Mouse (Mus musculus): ENCODE data around the gene Fto.

The Fto gene

DNA sequence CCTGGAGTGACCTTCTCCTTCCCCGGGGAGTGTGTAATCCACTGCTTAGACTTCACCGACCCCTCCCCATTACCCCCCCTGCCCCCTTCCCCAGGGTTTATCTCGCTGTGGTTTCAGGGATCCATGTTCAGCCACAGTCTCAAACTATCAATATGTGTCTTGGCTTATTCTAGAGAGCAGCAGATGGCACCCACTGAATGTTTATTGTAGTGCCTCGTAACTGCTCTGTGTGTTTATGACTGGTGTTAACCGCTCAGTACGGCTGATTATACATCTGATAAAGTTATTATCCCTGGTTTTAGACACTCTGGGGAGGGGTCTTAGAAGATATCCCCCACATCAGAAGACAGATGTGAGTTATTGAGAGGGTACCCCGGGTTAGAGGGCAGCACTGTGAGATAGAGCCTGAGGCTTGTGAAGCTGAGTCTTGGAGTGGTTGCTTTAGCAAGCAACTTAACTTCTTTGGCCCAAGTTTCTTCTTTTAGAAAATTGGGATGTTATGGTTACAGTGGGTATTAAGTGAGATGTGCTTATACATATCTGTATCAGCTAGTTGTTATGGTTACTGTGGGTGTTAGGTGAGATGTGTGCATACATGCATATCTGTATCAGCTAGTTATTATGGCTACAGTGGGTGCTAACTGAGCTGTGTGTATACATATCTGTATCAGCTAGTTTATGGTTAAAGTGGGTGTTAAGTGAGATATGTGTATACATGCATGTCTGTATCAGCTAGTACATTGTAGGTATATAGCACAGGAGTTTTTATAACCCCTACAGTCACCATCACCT is 5.8 kb downstream of the Fto start:
- in situ Hi-C loops (cut with MboI; ENCODE audit: unreplicated experiment in 2 of 2), result loop anchor here (10.0 to 25.0 kb wide), 3 partner anchors 507 to 1043 kb away; partner anchors contain the start of genes Irx5 (in 2 of the 2) and Gm19935 (in 1 of the 2)

DNA sequence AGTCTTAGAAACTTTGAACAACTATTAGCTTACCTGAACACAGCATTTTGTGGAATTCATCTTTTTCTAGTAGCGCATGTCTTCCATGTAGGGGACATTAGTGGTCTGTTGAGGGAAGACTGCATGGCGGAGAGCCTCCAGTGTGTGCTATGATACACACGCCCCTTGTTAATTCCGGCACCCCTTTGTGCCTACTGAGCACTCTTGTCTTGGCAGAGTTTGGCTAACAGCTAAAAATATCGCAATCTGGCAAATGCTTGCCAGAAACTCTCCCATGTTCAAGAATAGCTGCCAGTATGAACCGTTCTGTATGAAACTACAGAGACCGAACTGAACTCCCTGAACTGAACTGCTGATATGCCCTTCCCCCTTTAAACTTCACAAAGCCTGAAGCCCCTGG is 10.2 kb downstream of the Fto start:
- in situ Hi-C loops (cut with MboI; ENCODE audit: unreplicated experiment in 2 of 2), result loop anchor here in 1 of 2 experiments (25.0 kb wide), 2 partner anchors 511 to 1039 kb away; partner anchors contain the start of genes Gm19935 and Irx5

DNA sequence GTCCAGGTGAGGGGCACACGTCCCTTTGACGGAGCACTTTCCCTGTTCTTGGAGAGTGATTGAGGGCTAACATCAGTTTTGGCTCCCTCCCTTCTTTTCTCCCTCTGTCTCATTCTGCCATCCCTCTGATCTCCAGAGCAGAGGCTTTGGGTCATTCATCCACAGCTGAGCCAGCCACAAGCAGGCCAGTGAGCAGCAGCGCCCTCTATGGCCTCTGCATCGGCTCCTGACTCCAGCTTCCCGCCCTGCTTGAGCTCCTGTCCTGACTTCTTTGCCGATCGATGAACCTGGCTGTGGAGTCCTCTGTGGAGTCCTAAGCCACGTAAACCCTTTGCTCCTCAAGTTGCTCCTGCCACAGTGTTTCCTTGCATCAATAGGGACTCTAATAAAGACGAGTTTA is 10.9 kb downstream of the Fto start:
- in situ Hi-C loops (cut with MboI; ENCODE audit: unreplicated experiment in 2 of 2), result loop anchor here in 1 of 2 experiments (25.0 kb wide), 2 partner anchors 512 to 1038 kb away; partner anchors contain the start of genes Gm19935 and Irx5

DNA sequence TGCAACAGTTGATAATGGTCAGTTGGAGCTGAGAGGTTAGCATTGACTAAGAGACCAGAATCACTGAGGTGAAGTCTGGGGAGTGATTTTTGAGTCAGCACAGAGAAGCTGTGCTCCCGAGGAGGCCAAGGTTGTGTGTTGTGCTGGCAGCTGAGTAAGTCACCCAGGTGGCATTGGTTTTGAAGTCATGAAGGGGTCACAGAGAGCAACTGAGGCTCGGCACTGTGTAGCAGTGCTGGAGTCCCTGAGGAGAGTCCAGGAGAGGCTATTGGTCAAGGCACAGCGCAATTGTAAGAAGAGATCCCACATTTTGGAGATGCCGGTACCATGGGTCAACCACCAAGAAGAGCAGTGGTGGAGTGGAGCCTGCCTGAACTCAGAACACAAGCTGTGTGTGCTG is 11.6 kb downstream of the Fto start:
- in situ Hi-C loops (cut with MboI; ENCODE audit: unreplicated experiment in 2 of 2), result loop anchor here in 1 of 2 experiments (25.0 kb wide), 2 partner anchors 513 to 1037 kb away; partner anchors contain the start of genes Gm19935 and Irx5

DNA sequence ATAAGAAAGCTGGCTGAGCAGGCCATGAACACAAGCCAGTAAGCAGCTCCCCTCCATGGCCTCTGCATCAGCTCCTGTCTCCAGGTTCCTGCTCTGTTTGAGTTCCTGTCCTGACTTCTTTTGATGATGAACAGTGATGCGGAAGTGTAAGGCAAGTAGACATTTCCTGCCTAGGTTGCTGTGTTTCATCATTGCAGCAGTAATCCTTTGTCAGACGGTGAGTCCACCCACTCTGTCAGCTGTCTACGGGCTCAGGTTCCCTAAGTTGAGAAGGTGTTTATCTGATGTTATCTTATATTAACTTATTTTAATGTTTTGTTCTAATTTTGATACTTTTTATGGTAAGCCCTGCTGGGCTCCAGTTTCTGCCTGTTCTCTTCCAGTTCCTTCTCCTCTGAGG is 12.7 kb downstream of the Fto start:
- in situ Hi-C loops (cut with MboI; ENCODE audit: unreplicated experiment in 2 of 2), result no loop called here

DNA sequence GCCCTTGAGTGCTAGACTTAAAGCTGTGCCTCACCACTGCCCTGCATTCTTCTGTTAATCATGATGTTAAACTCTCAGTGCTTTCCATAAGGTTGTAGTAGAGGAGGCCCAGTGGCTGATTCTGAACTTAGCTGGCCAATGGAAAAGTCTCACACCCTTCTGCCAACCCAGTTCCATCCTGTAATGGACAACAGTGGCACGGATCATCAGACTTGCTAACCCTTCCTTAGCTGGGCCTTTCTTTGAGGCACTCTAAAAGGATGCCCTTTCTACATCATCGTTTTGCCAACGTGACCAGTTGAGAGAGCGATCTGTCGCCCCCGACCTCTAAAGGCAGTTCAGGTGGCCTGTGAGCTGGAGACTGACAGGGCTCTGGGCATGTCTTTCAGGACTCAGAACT is 13.6 kb downstream of the Fto start:
- in situ Hi-C loops (cut with MboI; ENCODE audit: unreplicated experiment in 2 of 2), result no loop called here

DNA sequence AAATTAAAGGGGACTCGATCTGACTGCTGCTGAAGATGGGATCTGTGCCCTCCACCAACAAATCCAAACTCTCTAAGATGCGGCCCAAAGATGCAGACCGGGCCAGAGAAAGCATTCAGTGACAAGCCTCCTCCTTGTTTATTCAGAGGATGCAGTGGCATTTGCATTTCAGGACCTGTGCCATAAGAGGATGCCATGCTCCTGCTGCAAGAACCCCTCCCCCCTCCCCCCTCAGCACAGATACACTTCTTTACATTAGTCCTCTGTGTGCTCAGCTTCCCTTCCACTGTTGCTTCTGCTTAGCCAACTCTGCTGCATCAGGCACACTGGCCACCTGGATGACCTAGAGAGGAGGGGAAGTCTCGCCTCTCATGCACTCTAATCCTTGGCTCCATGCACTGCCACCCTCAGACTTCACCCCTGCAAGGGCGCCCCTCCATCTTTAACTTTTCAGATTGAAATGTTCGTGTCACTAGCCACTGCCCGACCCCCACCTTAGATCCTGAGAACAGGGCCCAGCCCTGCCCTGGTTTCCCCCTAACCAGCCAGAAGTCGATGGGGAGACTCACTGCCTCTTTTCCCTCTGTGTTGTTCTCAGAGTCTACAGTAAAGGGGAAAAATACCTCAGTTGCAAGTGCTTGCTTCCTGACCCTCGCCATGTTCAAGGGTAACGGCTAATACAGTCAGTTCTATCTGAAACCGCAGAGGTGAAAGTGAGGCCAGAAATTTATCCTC is 14.3 kb downstream of the Fto start:
- in situ Hi-C loops (cut with MboI; ENCODE audit: unreplicated experiment in 2 of 2), result no loop called here

DNA sequence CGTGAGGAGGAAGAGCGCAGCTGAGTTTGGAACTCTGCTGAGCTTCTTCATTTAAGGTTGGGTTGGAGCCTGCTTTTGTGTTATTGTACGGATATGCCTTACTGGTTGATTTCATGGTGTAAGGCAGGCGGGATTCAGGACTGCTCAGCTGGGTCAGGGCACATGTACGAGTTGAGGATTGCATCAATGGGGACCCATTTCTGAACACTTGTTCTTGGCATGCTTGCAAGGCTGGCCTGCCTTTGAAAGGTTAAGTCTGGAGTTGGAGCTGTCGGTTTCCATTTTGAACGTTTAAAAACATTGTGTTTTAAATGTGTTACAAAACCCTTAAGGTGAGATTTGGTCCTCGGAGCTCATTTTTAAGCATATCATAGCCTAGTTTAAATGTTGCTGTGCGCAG is 15.7 kb downstream of the Fto start:
- in situ Hi-C loops (cut with MboI; ENCODE audit: unreplicated experiment in 2 of 2), result no loop called here

DNA sequence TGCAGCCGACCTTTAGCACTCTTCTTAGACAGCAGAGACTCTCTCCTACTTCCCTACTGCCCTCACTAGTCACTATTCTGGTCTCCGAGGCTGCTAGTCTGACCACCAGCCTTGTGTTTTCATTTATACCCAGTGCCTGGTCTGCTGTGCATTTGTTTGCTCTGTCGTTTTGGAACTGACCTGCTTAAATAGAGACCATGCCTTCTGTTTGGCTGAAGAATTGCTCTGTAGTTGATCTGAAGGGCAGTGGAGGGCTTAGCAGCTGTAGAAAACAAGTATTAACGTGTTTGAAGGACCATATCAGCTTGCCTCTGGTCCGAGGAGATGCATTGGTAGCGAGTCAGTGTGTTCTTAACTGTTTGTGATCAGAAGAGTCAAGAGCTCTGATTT is 16.1 kb downstream of the Fto start:
- in situ Hi-C loops (cut with MboI; ENCODE audit: unreplicated experiment in 2 of 2), result no loop called here

DNA sequence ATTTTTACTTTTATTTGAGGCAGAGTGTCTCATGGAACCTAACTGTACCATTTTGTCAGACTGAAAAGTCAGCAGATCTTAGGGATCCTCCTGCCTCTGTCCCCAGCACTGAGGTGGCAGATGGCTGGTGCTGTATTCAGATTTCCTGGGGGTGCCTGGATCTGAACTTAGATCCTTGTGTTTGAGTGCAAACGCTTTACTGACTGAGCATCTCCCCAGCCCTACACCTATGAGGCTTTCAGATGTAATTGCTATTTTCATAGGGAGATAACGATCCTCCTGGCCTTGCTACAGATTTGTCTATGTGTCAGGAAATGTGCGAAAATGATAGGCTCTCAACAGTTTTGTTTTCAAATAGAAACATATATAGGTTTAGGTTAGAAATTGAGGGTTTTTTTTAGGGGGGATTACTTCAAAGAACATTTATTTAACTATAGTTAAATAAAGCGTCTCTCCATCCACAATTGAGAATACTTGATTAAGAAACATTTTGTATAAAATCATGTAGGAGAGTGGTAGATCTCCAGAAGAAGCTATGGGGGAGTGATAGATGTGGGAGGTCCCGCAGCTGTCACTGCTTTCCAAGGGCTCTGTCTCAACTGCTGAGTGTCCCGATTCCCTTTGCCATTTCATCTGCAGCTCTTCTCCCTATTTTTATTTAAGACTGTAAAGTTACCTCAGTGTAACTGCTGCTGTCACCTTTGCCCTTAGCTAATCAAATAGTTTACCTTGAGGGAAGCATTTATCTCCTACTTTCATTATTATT is 25.2 kb downstream of the Fto start:
- in situ Hi-C loops (cut with MboI; ENCODE audit: unreplicated experiment in 2 of 2), result no loop called here

DNA sequence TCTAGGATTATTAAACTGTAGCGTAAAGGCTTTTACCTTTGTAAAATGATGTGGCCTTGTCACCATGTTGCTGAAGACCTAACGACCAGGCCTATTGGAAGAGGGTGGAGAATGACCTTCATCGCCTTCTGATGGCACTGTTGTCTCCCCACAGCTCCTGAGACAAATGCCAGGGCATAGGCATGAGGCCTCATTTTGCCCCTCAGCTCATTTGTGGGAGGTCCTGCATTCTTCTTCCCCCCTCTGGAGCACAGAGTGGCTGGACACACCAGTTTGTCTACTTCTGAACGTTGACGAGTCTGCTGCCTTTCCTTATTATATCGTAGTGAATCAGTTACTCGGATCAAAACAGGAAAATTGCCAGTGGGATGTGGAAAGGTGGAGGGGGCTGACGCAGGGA is 26.3 kb downstream of the Fto start:
- in situ Hi-C loops (cut with MboI; ENCODE audit: unreplicated experiment in 2 of 2), result no loop called here

DNA sequence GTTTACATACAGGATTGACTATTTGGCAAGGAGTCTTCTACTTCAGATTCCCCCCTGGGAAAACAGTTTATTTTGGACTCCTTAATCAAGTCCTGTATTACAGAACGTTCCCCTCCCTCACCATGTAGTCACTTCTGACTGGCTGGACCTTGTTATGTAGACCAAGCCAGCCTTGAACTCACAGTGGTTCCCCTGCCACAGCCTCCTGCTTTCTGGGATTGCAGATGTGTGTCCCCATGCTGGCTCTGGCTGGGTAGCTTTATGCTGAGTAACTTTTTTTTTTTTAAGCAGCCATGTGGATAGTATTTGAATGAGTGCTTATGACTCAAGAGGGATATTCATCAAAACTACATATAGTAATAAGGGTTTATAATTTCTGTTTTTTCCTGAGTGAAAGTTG is 27.4 kb downstream of the Fto start:
- in situ Hi-C loops (cut with MboI; ENCODE audit: unreplicated experiment in 2 of 2), result no loop called here

DNA sequence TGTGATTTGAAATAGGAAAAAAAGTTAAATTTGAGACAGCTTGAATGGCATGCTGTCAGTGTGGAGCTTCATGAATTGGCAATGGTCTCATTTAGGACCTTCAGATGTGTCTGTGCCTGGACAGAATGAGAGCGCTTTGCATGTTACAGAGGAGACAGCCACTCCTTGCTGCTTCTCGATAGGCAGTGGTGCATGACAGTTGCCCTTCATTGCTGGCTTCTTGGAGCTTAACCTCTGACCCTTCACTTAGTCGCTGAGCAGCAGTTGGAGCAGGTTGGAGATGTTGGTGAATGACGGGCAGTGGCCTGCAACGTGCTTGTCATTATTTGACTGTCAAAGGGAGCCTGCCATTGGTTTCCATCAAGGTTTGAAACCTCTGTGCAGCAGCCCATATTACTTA is 28.9 kb downstream of the Fto start:
- in situ Hi-C loops (cut with MboI; ENCODE audit: unreplicated experiment in 2 of 2), result no loop called here

DNA sequence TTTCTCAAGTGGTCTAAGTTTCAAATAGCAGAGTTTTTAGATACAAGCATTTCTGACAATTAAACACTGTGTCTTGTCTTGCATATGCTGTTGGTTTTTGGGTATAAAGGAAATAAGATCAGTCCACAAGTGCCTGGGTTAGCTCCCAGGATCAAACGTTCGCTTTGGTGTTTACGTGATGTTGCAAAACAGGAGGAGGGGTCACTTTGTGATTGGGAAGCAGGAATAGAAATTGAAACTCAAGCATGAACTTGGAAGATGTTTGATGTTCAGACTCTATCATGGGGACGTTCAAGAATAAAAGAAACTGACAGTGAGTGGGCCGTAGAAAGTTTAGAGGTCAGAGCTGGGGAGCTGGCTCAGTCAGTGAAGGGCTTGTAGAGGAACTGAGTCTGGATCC is 29.5 kb downstream of the Fto start:
- in situ Hi-C loops (cut with MboI; ENCODE audit: unreplicated experiment in 2 of 2), result no loop called here

DNA sequence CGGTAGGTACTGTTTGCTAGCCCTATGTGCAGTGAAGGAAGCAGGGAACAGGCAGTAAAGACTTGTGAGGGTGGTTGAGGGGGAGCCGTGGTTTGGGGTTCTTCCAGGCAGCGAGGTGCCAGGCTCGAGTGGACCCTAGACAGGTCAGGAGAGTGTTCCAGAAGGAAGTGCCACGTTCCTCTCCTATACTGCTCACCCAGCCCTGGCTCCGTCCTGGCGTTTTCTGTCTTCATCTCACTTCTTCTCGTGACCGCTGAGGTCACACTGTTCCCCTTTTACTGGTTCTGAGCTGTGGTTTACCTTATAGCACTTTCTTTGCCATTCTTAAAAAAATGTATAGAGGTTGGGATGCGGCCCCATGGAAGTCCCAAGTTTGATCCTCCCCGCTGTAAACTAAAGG is 31.3 kb downstream of the Fto start:
- in situ Hi-C loops (cut with MboI; ENCODE audit: unreplicated experiment in 2 of 2), result no loop called here

DNA sequence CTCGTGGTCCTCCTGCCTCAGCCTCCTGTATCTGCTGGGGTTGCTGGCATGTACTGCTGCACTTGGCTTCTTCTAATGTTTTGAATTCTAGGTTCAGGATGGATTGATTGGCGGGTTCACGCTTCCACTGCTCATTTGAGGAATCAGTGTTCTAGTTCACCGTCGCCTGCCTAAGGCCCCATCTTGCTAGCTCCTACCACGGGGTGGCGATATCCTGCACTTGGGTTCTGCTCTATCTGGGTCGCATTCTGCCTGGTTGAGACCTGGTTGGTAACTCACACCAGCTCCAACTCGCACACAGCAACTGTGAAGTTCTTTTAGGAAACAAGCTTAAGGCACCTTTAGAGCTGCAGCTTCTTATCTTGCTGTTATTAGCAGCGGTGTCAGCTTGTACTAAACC is 33.8 kb downstream of the Fto start:
- in situ Hi-C loops (cut with MboI; ENCODE audit: unreplicated experiment in 2 of 2), result no loop called here

DNA sequence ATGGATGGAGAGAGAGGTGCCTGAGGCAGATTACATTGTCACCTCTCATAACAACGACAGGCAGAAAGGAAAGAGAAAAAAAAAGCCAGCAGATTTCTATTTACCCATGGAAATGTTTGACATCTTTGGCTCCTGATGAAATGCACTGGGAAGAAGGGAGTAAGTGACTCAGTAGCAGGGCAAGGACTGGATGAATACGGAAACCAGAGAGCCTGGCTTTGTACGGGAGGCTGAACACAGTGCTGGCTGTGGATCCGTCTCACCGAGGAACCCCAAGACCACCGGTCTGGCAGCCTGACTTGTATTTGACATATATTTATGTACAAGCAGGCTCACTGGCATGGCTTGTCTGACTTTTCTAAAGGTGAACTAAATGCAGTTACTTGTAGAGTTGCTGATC is 34.3 kb downstream of the Fto start:
- in situ Hi-C loops (cut with MboI; ENCODE audit: unreplicated experiment in 2 of 2), result no loop called here

DNA sequence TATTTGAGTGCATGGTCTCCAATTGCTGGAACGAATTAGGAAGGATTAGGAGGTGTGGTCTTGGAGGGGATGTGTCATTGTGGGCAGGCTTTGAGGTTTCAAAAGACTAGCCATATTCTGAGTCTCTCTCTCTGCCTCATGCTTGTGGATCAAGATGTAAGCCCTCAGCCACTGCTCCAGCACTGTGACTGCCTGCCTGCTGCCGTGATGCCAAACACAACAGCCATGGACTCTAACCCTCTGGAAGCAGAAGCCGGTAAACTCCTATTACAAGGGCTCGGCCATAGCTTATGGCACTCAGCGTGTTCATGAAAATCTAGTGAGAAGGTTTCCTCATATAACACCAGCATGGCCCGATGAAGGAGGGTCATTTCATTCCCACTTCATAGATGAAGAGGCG is 36.5 kb downstream of the Fto start:
- in situ Hi-C loops (cut with MboI; ENCODE audit: unreplicated experiment in 2 of 2), result no loop called here

DNA sequence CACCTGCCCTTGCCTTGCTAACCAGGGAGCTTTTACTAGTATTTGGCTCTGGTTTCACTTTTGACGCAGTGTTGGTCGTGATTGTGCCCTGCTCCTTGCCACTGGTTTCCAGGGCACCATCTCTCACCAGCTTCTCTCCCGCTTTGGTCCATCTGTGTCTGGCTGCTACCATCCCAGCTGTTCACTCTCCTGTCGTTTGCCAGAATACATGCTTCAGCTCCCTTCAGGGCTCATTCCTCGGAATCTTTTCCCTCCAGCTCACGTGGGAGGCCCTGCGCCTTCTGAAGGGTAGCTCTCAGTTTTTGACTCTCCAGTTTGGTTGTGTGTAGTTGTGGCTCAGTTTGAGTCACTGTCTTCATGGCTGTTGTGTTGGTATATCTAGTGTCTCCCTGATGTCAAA is 37.3 kb downstream of the Fto start:
- in situ Hi-C loops (cut with MboI; ENCODE audit: unreplicated experiment in 2 of 2), result no loop called here

DNA sequence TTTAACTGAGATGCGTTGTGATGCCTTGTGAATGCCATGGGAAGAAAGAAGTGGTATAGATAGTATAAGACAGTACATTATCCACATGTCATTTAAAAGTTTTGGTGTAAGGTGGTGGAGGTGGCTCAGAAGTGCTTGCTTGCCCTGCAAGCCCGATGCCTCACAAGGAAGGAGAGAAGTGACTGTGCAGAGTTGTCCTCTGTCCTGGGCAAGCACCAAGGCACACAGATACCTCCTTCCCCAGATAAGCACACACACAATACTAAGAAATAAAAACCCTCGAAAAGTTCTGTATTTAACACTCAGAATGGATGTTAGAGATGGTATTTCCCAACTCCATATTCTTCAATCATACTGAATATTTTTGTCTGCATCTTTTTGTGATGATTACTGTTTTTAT is 39.3 kb downstream of the Fto start:
- in situ Hi-C loops (cut with MboI; ENCODE audit: unreplicated experiment in 2 of 2), result no loop called here

DNA sequence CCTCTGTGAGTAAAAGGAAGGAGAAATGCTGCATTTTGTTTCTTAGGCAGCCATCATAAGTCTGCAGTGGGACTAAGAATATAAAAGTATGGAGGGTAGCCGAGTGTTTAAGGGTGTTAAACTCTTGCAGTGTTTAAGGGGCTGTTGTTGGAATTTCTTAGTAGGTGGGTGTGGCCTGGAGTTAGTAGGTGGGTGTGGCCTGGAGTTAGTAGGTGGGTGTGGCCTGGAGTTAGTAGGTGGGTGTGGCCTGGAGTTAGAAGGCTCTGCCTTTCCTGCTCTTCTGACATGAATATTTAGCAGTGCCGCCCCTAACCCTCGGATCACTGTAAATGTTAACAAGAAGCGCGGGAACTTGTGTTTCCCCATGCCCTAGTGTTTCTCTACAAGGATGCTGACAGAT is 39.7 kb downstream of the Fto start:
- in situ Hi-C loops (cut with MboI; ENCODE audit: unreplicated experiment in 2 of 2), result no loop called here
